Mouse (Mus musculus) C2C12 (cell line): ENCODE results near the gene Hormad1.

Source experiments
- CTCF ChIP-seq: IDR thresholded peaks from one replicate; pipeline ENCODE4 v1.5.1; 2011; ENCODE audit not compliant: control insufficient read depth, insufficient read depth, insufficient read length
- USF1 ChIP-seq: IDR thresholded peaks from one replicate; pipeline ENCODE4 v1.6.1; 2011; ENCODE audit warnings: low read depth, mild to moderate bottlenecking, control low read depth, moderate library complexity

DNA sequence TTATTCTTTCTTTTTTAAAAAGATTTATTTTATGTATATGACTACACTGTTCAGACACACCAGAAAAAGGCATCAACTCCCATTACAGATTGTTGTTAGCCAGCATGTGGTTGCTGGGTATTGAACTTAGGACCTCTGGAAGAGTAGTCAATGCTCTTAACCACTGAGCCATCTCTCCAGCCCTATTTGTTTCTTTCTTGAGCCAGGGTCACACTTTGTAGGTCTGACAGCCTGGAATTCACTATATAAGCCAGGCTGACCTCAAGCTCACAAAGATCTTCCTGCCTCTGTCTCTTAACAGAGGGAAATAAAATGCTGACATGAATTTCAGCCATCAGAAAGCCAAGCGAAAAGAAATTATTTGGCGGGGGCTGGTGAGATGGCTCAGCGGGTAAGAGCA lies 10.1 kb downstream of the Hormad1 start:
- TF ChIP-seq CTCF (no peak), USF1 (no peak)
